Mouse (Mus musculus): ENCODE results near the gene Stx16.

DNA sequence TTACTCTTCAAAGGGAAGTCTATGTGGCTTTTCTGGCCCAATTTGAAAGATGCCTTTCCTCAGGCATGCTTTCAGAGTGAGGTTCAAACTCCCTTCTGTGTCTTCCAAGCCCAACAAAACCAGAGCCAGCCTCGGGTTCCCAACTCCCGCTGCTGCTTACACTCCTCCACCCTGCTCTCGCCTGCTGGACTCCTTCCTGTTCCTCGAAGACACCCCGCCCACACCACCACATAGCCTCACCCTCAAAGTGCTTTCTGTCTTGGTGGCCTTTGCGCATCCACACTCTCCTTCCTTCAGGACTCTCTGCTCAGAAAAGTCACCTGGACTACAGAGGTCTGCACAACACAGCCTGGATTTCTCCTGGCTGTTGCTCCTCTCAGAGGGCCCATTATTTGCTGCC lies 13.0 kb upstream of the Stx16 start:
- no peak for TF ChIP-seq CTCF (IDR thresholded peaks at IDR 0.05; ENCODE audit: low read depth, low read length)
- no peak for TF ChIP-seq GATA2 (IDR thresholded peaks at IDR 0.05; ENCODE audit: borderline replicate concordance, low read depth, low read length)
- no peak for TF ChIP-seq GATA1 (IDR thresholded peaks at IDR 0.05; ENCODE audit: borderline replicate concordance, low read length)

All from G1E (cell line).